ENCODE assay signal across 12 mouse cellular contexts in genomic region chr4:13264982-13265732, GRCm38 (mm10).
DNase-seq lines count a peak whose midpoint lies in the region; ATAC-seq and TF ChIP-seq lines count a peak whose summit lies in the region.
"Had no signal": no experiment of that assay in that cellular context is flagged by ENCODE, and none has a peak within 500 bp of the region (broad histone marks: within the 10 kb centered on the region; RNA-seq: fewer than 3 reads in every experiment).

No protein-coding gene starts in this region.

- H3K9me3 ChIP-seq in lung, embryonic 15.5 days = no peaks in the 10 kb centered on the region
- no peaks in the 10 kb centered on the region for H3K9me3 ChIP-seq in embryonic facial prominence, embryonic 10.5 days
- no peaks in the 10 kb centered on the region for H3K9me3 ChIP-seq in heart, postnatal 0 days (replicated peaks; ENCODE audit: control insufficient read depth, low read length)
- no peaks in the 10 kb centered on the region for H3K9me3 ChIP-seq in stomach, embryonic 14.5 days (ENCODE audit: control insufficient read depth, low read depth, low read length)
- H3K9me3 ChIP-seq in forebrain, embryonic 15.5 days = no peaks in the 10 kb centered on the region
- H3K9me3 ChIP-seq: limb, embryonic 15.5 days had no signal

- TF ChIP-seq EP300 in heart, postnatal 0 days (IDR thresholded peaks at IDR 0.05; ENCODE audit: low read depth) = peak; percentile 98

- H3K4me3 ChIP-seq in lung, embryonic 15.5 days = no peak overlapping the region
- H3K4me3 ChIP-seq in embryonic facial prominence, embryonic 10.5 days = no peak overlapping the region
- H3K4me3 ChIP-seq in heart, postnatal 0 days (ENCODE audit: low read depth, low read length) = no peak overlapping the region
- H3K4me3 ChIP-seq in stomach, embryonic 14.5 days (ENCODE audit: low read depth, low read length) = no peak overlapping the region
- H3K4me3 ChIP-seq in forebrain, embryonic 15.5 days = no peak overlapping the region
- H3K4me3 ChIP-seq: limb, embryonic 15.5 days; myocyte had no signal

- H3K27ac ChIP-seq in lung, embryonic 15.5 days = 0 out of 2 replicates have a peak overlapping the region, but pooled peaks have one; percentile 18
- H3K27ac ChIP-seq in embryonic facial prominence, embryonic 10.5 days (replicated peaks) = peak overlapping the region; percentile 11; the same call in 1 of the 2 replicates
- H3K27ac ChIP-seq in heart, postnatal 0 days (ENCODE audit: low read depth) = peak overlapping the region; percentile 81
- H3K27ac ChIP-seq in stomach, embryonic 14.5 days (ENCODE audit: low read length) = peak overlapping the region; percentile 33; the same call in 1 of the 2 replicates
- no peak overlapping the region for H3K27ac ChIP-seq in forebrain, embryonic 15.5 days (replicated peaks)
- H3K27ac ChIP-seq: kidney, postnatal 0 days; limb, embryonic 15.5 days had no signal

- no peak overlapping the region for H3K4me2 ChIP-seq in lung, embryonic 15.5 days
- H3K4me2 ChIP-seq in heart, postnatal 0 days (ENCODE audit: low read depth, low read length) = 0 out of 2 replicates have a peak overlapping the region, but pooled peaks have one; percentile 4
- no peak overlapping the region for H3K4me2 ChIP-seq in stomach, embryonic 14.5 days (replicated peaks; ENCODE audit: low read depth, low read length)
- no peak overlapping the region for H3K4me2 ChIP-seq in forebrain, embryonic 15.5 days (replicated peaks)
- H3K4me2 ChIP-seq: limb, embryonic 15.5 days had no signal

- ATAC-seq in lung, embryonic 15.5 days (ENCODE audit: borderline replicate concordance, extremely low read depth, low FRiP score, low TSS enrichment) = no peak
- ATAC-seq in heart, postnatal 0 days (ENCODE audit: insufficient read depth, low read depth) = peak; percentile 96
- peak; percentile 89 for ATAC-seq in stomach, embryonic 14.5 days (ENCODE audit: insufficient number of reproducible peaks, insufficient read depth, low FRiP score, low read depth)
- no peak for ATAC-seq in forebrain, embryonic 15.5 days (replicated peaks)

- TF ChIP-seq CTCF in heart, postnatal 0 days (IDR thresholded peaks at IDR 0.05; ENCODE audit: low read depth) = no peak

- H3K9ac ChIP-seq in lung, embryonic 15.5 days = no peak overlapping the region
- no peak overlapping the region for H3K9ac ChIP-seq in heart, postnatal 0 days (replicated peaks; ENCODE audit: low read depth, low read length)
- no peak overlapping the region for H3K9ac ChIP-seq in stomach, embryonic 14.5 days (replicated peaks; ENCODE audit: low read depth, low read length)
- no peak overlapping the region for H3K9ac ChIP-seq in forebrain, embryonic 15.5 days (replicated peaks)
- H3K9ac ChIP-seq: limb, embryonic 15.5 days had no signal

- H3K27me3 ChIP-seq in lung, embryonic 15.5 days = no peaks in the 10 kb centered on the region
- no peaks in the 10 kb centered on the region for H3K27me3 ChIP-seq in embryonic facial prominence, embryonic 10.5 days (replicated peaks; ENCODE audit: low read depth, poor library complexity, severe bottlenecking)
- H3K27me3 ChIP-seq in heart, postnatal 0 days (ENCODE audit: control insufficient read depth, insufficient read depth, low read length) = no peaks in the 10 kb centered on the region
- no peaks in the 10 kb centered on the region for H3K27me3 ChIP-seq in stomach, embryonic 14.5 days (ENCODE audit: control insufficient read depth, insufficient read depth, low read length)
- no peaks in the 10 kb centered on the region for H3K27me3 ChIP-seq in forebrain, embryonic 15.5 days
- H3K27me3 ChIP-seq: limb, embryonic 15.5 days had no signal

- H3K36me3 ChIP-seq in lung, embryonic 15.5 days = no peaks in the 10 kb centered on the region
- H3K36me3 ChIP-seq in embryonic facial prominence, embryonic 10.5 days (replicated peaks) = no peaks in the 10 kb centered on the region
- H3K36me3 ChIP-seq in heart, postnatal 0 days (replicated peaks; ENCODE audit: control insufficient read depth, insufficient read depth, low read length) = no peaks in the 10 kb centered on the region
- H3K36me3 ChIP-seq in stomach, embryonic 14.5 days (ENCODE audit: control insufficient read depth, insufficient read depth, low read length) = no peaks in the 10 kb centered on the region
- H3K36me3 ChIP-seq in forebrain, embryonic 15.5 days = no peaks in the 10 kb centered on the region
- H3K36me3 ChIP-seq: limb, embryonic 15.5 days had no signal

- 24% methylated on average over 5 of the region's 5 CpGs for WGBS in lung, embryonic 15.5 days
- WGBS in embryonic facial prominence, embryonic 10.5 days = 64% methylated on average over 5 of the region's 5 CpGs
- 9% methylated on average over 5 of the region's 5 CpGs for WGBS in heart, postnatal 0 days
- 20% methylated on average over 5 of the region's 5 CpGs for WGBS in stomach, embryonic 14.5 days
- WGBS in forebrain, embryonic 15.5 days = 62% methylated on average over 5 of the region's 5 CpGs

- H3K4me1 ChIP-seq in lung, embryonic 15.5 days = peaks cover 14% of the 10 kb centered on the region
- H3K4me1 ChIP-seq in embryonic facial prominence, embryonic 10.5 days = peaks cover 18% of the 10 kb centered on the region
- peaks cover 28% of the 10 kb centered on the region for H3K4me1 ChIP-seq in heart, postnatal 0 days (ENCODE audit: control insufficient read depth, insufficient read depth)
- H3K4me1 ChIP-seq in stomach, embryonic 14.5 days (ENCODE audit: control insufficient read depth, insufficient read depth, low read length) = peaks cover 12% of the 10 kb centered on the region
- peaks cover 8% of the 10 kb centered on the region; the same call in 1 of the 2 replicates for H3K4me1 ChIP-seq in forebrain, embryonic 15.5 days

- no peak for DNase-seq in lung, postnatal 25 days (ENCODE audit: low spot score)
- peak; percentile 59 for DNase-seq in embryonic facial prominence, embryonic 10.5 days (ENCODE audit: low spot score)
- DNase-seq in heart, postnatal 0 days (ENCODE audit: low spot score) = peak; percentile 82
- DNase-seq in kidney, postnatal 10 days = no peak
- DNase-seq in frontal cortex, postnatal 10 days (ENCODE audit: low spot score in 2 of 2) = no peak
- DNase-seq: cerebellum, adult 8-10 months had no signal

Comparison
In these comparisons a context has a peak if more than half of its experiments do, and no peak if none do; other contexts are left out.
1. ATAC-seq: peak in heart, postnatal 0 days (single experiment) and stomach, embryonic 14.5 days (single experiment); none in lung, embryonic 15.5 days (single experiment) and forebrain, embryonic 15.5 days (single experiment).
2. DNase-seq: peak in embryonic facial prominence, embryonic 10.5 days (single experiment) and heart, postnatal 0 days (single experiment); none in lung, postnatal 25 days (single experiment), kidney, postnatal 10 days (single experiment) and frontal cortex, postnatal 10 days (0 of 2).